Mouse (Mus musculus) midbrain, postnatal 0 days (tissue): ENCODE results near the gene Rngtt. TPM values are rescaled to one million over a fixed set of nuclear protein-coding genes. Genes with fewer than 3 reads are reported as not detected.
A peak's percentile ranks its signal among the peaks of the same experiment; 100 is the strongest.

Source experiments
- ATAC-seq: fragments of 200-750 bp; cut with Nextera tagmentation; 2 replicates; pipeline ENCODE4 v1.8.0; 2017; ENCODE audit warnings: moderate number of reproducible peaks, mild to moderate bottlenecking, moderate TSS enrichment, moderate library complexity; ENCODE audit not compliant: low FRiP score
- DNase-seq: peaks from one replicate; pipeline ENCODE4 v3.0.0-alpha.2; 2015; ENCODE audit warnings: low spot score
- H3K27ac ChIP-seq: fragments of 300-500 bp; sonication (generic); 2 replicates; pipeline ENCODE4 v1.5.1; 2014; ENCODE audit warnings: low read depth, mild to moderate bottlenecking, low read length, mixed read lengths
- H3K27me3 ChIP-seq: fragments of 300-500 bp; sonication (generic); 2 replicates; pipeline ENCODE4 v1.6.1; 2014; ENCODE audit warnings: low read length, control low read depth, mixed read lengths; ENCODE audit not compliant: insufficient read depth
- H3K36me3 ChIP-seq: fragments of 300-500 bp; sonication (generic); 2 replicates; pipeline ENCODE4 v1.6.1; 2014; ENCODE audit warnings: low read length, control low read depth, mixed read lengths; ENCODE audit not compliant: insufficient read depth
- H3K4me1 ChIP-seq: fragments of 300-500 bp; sonication (generic); 2 replicates; pipeline ENCODE4 v1.6.1; 2014; ENCODE audit warnings: mild to moderate bottlenecking, control low read depth, antibody characterized with exemption, low read length, mixed read lengths; ENCODE audit not compliant: insufficient read depth
- H3K4me2 ChIP-seq: fragments of 300-500 bp; sonication (generic); 2 replicates; pipeline ENCODE4 v1.6.1; 2014; ENCODE audit warnings: low read depth, mild to moderate bottlenecking, low read length, mixed read lengths; ENCODE audit not compliant: poor library complexity, severe bottlenecking
- H3K4me3 ChIP-seq: fragments of 300-500 bp; sonication (generic); 2 replicates; pipeline ENCODE4 v1.5.1; 2014; ENCODE audit warnings: low read depth, mild to moderate bottlenecking, low read length, moderate library complexity
- H3K9ac ChIP-seq: fragments of 300-500 bp; sonication (generic); replicated peaks from 2 replicates; pipeline ENCODE4 v1.6.1; 2014; ENCODE audit warnings: mild to moderate bottlenecking, low read length, moderate library complexity, mixed read lengths; ENCODE audit not compliant: poor library complexity, severe bottlenecking
- H3K9me3 ChIP-seq: fragments of 300-500 bp; sonication (generic); 2 replicates; pipeline ENCODE4 v1.6.1; 2016; ENCODE audit warnings: low read length, control low read depth
- CTCF ChIP-seq: IDR thresholded peaks from 2 replicates; pipeline ENCODE4 v1.5.1; 2016; ENCODE audit warnings: antibody characterized with exemption, mild to moderate bottlenecking
- WGBS: fragments of 180-500 bp; shearing (Covaris S2); extraction: QIAGEN DNeasy Blood & Tissue Kit; methylation state at CpG from one replicate; pipeline ENCODE4 v1.1.7; 2014; 5-methylcytosine and 5-hydroxymethylcytosine counted together
- polyA plus RNA-seq: library from polyadenylated mRNA; unstranded; fragments of >200 nt; fragmentation: Nextera tagmentation; extraction: Ambion mirVana; gene quantifications from 2 replicates; pipeline ENCODE4 v1.2.1, GENCODE M21; 2015
- total RNA-seq: library from RNA; depleted of rRNA; stranded (reverse); fragments of >200 nt; gene quantifications from 2 replicates; pipeline ENCODE4 v1.2.3, GENCODE M21; 2014

The Rngtt gene
- total and polyA plus RNA-seq, 2 experiments from 2014 or later: 16.1 to 16.8 TPM

DNA sequence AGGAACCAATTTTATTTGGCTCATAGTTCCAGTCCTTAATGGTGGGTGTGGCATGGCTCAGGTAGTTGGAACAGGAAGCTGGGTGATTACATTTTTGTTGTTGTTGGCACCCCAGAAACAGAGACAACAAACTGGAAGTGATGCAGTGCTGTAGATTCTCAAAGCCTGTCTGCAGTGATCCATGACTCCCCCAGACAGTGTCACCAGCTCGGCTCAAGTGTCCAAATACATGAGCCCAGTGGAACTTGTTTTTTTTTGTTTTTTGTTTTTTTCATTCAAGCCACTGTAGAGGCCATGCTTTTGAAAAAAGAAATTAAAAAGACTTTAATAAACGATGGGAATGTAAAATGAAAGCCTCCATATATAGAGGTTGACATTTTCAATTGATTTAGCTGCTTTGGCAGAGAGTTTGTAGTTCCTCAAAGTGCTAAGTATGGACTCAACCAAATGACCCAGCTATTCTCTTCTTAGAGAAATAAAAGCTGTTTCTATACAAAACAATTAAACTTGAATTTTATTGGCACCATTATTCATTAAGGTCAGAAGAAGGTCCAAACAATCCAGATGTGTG, 95.7 kb downstream of the Rngtt start:
- no peaks in the 10 kb centered on the region for H3K36me3 ChIP-seq

DNA sequence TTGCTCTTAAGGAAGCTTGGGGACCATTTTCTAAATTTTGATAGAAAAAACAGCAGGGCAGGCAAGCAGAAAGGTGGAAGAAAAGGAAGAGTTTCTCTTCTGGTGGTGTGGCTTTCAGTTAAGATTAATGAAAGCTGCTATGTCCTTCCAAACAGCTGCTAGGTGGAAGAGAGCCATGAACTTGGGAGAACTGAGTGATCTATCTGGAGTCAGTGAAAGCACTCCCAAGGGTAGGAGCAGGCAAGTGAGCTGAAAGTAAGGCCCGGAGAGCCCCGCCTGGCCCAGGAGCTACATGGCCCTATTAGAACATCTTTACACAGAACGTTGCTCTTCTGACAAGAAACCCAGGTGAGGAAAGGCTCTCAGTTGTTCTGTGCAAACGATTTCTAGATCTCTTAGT, 103.7 kb downstream of the Rngtt start:
- Histone ChIP-seq H3K27me3 (no peaks in the 10 kb centered on the region), H3K4me3 (no peak overlapping the region), H3K9ac (no peak overlapping the region), H3K4me2 (no peak overlapping the region), H3K4me1 (no peaks in the 10 kb centered on the region), H3K27ac (no peak overlapping the region), H3K36me3 (no peaks in the 10 kb centered on the region), H3K9me3 (no peaks in the 10 kb centered on the region)
- no peak for TF ChIP-seq CTCF
- DNase-seq (peak; percentile 22), ATAC-seq (no peak)
- WGBS: 89% methylated on average over 4 of the region's 4 CpGs

More for the DNA sequence above, 95.7 kb downstream of the Rngtt start:
- Histone ChIP-seq H3K4me1 (no peaks in the 10 kb centered on the region), H3K27me3 (no peaks in the 10 kb centered on the region), H3K4me2 (no peak overlapping the region), H3K4me3 (no peak overlapping the region), H3K27ac (no peak overlapping the region), H3K9ac (no peak overlapping the region), H3K9me3 (no peaks in the 10 kb centered on the region)
- DNase-seq: no peak
- 86% methylated on average over 2 of the region's 2 CpGs for WGBS
- TF ChIP-seq CTCF: no peak
- no peak for ATAC-seq

DNA sequence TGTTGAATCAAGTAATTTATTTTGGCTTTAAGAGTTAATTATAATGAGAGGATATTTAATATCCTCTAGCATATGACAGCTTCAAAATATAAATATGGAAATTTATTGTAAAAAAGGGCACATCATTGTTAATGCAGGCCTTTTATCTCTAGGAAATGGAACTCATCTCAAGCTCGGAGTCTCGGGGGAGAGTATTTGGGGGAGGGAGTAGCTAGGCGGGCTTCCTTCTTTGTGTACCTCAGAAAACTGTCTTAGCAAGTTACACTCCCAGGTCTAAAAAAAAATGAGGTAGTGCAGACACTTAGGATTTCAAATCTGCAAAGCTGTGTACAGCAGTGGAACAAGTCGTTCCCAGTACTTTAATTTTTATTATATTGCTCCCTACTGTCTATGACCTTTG, 104.7 kb downstream of the Rngtt start:
- Histone ChIP-seq H3K9me3 (no peaks in the 10 kb centered on the region), H3K4me3 (no peak overlapping the region), H3K27me3 (no peaks in the 10 kb centered on the region), H3K9ac (no peak overlapping the region), H3K36me3 (no peaks in the 10 kb centered on the region), H3K4me1 (no peaks in the 10 kb centered on the region), H3K4me2 (no peak overlapping the region), H3K27ac (no peak overlapping the region)
- ATAC-seq (no peak), DNase-seq (no peak)
- TF ChIP-seq CTCF: no peak
- WGBS: 47% methylated on average over 4 of the region's 4 CpGs

DNA sequence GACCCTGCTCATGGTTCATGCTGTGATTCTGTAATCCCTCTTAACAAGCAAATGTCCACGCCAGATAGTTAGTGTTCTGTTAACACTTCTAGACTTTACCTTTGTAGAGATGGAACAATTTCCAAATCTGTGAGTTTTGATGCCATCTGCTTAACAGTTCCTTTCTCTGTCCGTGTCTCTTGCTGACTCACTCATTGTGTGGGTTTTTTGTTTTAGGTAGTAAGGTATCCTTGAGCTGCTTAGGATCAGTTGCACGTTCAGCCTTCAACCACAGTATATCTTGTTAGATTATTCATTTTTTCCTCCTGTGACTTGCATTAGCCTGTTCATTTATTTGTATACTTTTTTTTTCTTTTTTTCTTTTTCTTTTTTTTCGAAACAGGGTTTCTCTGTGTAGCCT, 107.3 kb downstream of the Rngtt start:
- no peaks in the 10 kb centered on the region for H3K36me3 ChIP-seq
- H3K4me2 ChIP-seq: no peak overlapping the region

DNA sequence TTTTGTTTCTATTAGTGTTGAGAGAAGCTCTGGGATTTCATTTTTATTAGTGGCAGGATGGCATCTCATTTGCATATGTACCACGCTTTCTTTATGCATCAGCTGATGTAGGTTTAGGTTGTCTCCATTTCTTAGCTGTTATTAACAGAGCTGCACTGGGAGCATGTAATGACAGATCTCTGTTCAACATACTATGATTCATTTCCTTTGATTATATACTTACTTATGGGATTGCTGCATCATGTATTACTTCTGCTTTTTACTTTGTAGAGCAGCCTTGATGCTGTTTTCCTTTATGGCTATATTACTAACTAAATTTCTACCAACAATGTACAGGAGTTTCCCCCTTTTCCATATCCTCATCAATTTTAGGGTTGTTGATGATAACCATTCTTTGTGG, 109.5 kb downstream of the Rngtt start:
- H3K36me3 ChIP-seq: no peaks in the 10 kb centered on the region; the same call in 1 of the 2 replicates
- H3K4me1 ChIP-seq: no peaks in the 10 kb centered on the region
- 92% methylated on average over 1 of the region's 1 CpGs for WGBS
- H3K9me3 ChIP-seq: no peaks in the 10 kb centered on the region
- H3K27me3 ChIP-seq: no peaks in the 10 kb centered on the region
- H3K27ac ChIP-seq: no peak overlapping the region
- DNase-seq (no peak), ATAC-seq (no peak)
- no peak for TF ChIP-seq CTCF
- no peak overlapping the region for H3K4me3 ChIP-seq
- no peak overlapping the region for H3K4me2 ChIP-seq
- H3K9ac ChIP-seq: no peak overlapping the region

More for the DNA sequence above, 107.3 kb downstream of the Rngtt start:
- no peak for DNase-seq
- no peaks in the 10 kb centered on the region for H3K27me3 ChIP-seq
- no peak overlapping the region for H3K4me3 ChIP-seq
- no peak overlapping the region for H3K27ac ChIP-seq
- no peak for ATAC-seq
- WGBS: 81% methylated on average over 4 of the region's 4 CpGs
- no peak overlapping the region for H3K9ac ChIP-seq
- no peaks in the 10 kb centered on the region for H3K4me1 ChIP-seq
- TF ChIP-seq CTCF: no peak
- H3K9me3 ChIP-seq: no peaks in the 10 kb centered on the region

DNA sequence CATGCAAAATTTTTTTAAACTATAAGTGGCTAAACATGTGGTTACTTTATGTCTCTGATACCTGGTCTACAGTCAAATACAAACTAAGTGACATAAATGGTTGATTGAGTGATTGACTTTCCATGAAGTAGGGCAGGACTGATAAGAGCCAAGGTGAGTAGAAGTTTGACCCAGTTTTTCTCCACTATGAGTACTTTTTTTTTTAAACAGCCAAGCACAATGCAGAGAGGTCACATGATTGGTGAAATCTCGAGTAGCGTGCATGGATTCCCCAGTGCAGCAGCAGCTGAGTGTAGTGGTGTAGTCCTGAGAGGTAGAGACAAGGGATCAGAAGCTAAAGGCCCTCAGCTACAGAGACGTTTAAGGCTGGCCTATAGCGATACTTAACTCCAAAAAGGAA, 118.7 kb downstream of the Rngtt start:
- no peak overlapping the region for H3K9ac ChIP-seq
- TF ChIP-seq CTCF: no peak
- WGBS: 52% methylated on average over 4 of the region's 4 CpGs
- no peak overlapping the region for H3K4me3 ChIP-seq
- no peaks in the 10 kb centered on the region for H3K9me3 ChIP-seq
- DNase-seq (no peak), ATAC-seq (no peak)
- no peak overlapping the region for H3K4me2 ChIP-seq
- H3K4me1 ChIP-seq: no peaks in the 10 kb centered on the region
- no peak overlapping the region for H3K27ac ChIP-seq
- H3K27me3 ChIP-seq: no peaks in the 10 kb centered on the region
- no peaks in the 10 kb centered on the region; the same call in 1 of the 2 replicates for H3K36me3 ChIP-seq
